Mouse (Mus musculus) A20 (cell line): ENCODE measurements around the gene Zbtb9.
A peak's percentile ranks its signal among the peaks of the same experiment; 100 is the strongest.
"Not testable (repeated sequence)": the region's sequence is repeated elsewhere in the genome, so short reads cannot be mapped to it uniquely, and the experiment has no call there.

Source experiments
- DNase-seq: peaks from one replicate; pipeline ENCODE4 v3.0.0-alpha.2; 2011; ENCODE audit warnings: low read depth, low spot score

Gene Zbtb9

DNA sequence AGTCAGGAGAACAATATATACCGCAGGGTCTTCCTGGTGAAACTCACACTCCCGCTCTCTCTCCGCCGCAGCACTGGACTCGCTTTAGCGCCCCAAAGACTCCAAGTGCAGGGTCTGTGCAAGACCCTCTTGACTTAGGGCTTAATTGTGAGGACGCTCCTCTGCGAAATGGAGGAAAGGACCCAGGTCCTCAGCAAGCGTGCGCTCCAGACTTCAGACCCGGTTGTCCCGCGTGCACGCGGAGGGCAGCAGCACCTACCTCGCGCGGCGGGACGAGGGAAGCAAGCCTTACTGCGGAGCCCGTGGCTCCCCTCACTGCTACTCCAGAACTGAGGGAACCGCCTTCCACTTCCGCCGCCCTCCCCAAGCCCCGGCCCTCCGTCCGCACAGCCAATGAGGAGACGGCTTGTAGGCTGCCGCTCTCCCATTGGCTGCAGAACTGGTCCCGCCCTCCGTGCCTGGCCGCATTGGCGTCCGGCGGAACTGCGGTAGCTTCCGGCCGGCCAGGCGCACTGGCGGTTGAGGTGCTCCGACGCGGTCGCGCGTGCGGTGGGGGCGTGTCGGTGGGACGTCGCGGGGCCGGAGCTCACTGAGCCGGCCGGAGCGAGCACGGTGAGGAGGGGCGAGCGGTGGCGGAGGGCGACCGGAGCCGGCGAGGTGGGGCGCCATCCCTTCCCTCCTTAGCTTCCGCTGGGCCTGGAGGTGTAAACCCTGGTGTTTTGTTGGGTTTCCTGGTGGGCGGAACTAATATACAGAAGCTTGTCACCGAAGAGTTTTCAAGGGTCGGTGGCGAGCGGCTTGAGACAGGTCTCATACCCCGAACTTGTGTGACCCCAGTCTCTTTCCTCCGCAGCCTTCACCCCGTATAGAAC is at the start of gene Zbtb9:
Gene Zbtb9 (plus strand): TSS at position 465 of the 872 bp plus-strand sequence.
- peak; percentile 98 for DNase-seq

- not testable (repeated sequence) for DNase-seq
Observed at GRCm38 (mm10) chr17:26925414-26925813, 47.6 kb upstream of the Zbtb9 start.

- peak; percentile 60 for DNase-seq
Observed at GRCm38 (mm10) chr17:26931795-26932194, 41.2 kb upstream of the Zbtb9 start.

DNA sequence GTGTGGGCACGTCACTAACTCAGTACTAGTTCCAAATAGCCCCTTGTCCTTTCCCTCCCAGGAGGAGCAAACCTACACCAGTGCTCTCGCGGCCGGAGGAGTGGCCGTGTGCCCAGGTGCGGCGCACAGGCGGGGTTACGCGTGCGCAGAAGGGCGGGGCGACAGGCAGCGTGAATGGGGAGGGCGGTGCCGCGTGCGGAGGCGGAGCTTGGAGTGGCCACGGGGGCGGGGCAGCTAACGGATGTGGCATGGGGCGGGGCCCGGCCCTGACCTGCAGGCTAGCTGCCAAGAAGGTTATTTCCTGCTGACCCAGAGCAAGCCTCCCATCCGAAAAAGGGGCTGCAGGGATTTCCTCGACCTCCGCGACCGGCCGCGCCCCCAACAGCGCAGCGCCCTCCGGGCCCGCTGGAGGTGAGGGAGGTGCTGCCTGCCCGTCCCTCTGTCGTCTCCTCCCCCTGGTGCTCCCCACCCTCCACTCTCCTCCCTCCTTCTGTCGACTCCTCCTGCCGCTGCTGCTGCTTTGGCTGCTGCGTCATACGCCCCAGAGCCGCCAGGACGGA is 40.0 kb upstream of the Zbtb9 start, which contains the start of gene Phf1:
Gene Phf1 (plus strand): TSS at position 214 of the 560 bp plus-strand sequence.
- DNase-seq = peak; percentile 97

GRCm38 (mm10) chr17:26933419-26933818 is 39.5 kb upstream of the Zbtb9 start:
- no peak for DNase-seq

DNA sequence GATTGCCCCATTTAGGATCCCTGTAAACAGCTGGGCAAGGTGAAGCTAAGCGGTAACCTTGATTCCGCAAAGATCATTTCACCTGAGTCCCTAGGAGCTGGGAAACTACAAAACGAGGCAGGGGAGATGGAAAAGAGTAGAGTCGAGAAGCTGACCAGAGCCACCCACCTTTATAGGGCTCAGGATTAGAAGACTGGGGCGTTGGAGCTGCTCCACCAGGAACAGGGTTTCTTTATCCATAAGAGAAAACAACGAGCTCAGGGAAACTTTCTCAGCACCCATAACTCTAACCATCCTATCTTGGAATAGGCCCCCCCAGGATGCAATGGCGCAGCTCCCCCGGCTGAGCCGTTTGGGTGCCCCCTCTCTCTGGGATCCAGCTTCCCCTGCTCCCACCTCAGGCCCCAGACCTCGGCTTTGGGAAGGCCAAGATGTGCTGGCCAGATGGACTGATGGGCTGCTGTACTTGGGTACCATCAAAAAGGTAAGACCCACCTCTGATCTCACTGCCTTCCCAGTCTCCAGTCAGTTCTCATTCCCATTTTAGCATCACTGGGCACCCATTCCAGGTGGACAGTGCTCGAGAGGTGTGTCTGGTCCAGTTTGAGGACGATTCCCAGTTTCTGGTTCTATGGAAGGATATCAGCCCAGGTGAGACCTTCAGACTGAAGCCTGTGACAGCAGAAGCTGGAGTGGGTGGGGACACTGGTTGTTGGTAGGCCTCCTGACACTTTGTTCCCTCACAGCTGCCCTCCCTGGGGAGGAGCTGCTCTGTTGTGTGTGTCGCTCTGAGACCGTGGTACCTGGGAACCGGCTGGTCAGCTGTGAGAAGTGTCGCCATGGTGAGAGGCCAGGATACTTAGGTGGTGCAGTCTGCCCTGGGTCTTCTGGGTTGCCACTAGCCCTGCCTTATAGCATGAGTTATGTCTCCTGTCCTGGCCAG is 38.8 kb upstream of the Zbtb9 start:
- no peak for DNase-seq

GRCm38 (mm10) chr17:26935027-26935426 is 37.9 kb upstream of the Zbtb9 start:
- no peak for DNase-seq

GRCm38 (mm10) chr17:26936453-26936852 is 36.5 kb upstream of the Zbtb9 start:
- no peak for DNase-seq

DNA sequence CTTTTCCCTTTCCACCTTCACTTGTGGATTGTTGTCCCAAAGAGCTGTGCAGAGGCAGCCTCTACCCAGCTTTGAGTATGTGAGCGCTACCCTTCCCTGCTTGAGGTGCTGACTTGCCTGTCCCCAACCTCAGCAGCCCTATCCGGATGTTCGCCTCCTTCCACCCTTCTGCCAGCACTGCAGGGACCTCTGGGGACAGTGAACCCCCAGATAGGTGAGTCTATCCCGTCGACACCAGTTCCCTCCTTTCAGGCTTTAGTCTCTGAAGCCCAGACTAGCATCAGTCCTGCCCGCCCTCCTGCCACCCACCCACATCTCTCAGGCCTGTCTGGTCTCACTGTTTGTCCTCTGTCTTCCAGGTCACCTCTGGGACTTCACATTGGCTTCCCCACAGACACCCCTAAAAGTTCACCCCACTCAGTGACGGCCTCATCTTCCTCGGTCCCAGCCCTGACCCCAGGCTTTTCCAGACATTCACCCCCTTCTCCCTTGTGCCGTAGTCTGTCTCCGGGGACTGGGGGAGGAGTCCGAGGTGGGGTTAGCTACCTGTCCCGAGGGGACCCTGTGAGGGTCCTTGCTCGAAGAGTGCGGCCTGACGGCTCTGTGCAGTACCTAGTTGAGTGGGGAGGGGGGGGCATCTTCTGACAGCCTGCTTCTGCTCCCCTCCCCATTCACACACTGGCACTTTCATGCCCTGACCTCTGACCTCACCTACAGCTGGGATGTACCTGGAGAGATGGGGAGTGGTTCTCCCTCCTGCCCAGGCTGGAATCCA is 35.9 kb upstream of the Zbtb9 start:
- no peak for DNase-seq

GRCm38 (mm10) chr17:26937883-26938695 is 34.9 kb upstream of the Zbtb9 start:
- peak; percentile 76 for DNase-seq

DNA sequence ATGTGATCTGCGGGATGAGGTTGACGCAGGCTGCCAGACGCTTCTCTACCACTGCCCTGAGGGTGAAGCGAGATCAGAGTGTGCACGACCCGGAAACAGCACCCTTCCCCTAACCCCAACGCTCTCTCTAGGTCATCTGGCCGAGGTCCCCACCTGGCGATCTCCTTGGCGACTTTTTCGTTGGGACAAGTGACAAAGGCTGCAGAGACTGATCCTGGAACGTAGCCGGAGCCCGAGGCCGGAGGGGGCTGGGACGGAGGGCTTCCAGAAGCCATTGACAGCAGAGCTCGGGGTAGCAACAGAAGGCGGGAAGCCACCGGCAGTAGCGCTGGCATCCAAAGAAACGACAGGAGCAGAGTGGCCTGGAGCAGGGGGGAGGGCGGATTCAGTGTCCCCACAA is 34.2 kb upstream of the Zbtb9 start:
- no peak for DNase-seq

GRCm38 (mm10) chr17:26939178-26939972 is 33.6 kb upstream of the Zbtb9 start, which contains the start of gene Cuta:
Gene Cuta (minus strand): TSS chr17:26939569.
- peak; percentile 100 for DNase-seq

DNA sequence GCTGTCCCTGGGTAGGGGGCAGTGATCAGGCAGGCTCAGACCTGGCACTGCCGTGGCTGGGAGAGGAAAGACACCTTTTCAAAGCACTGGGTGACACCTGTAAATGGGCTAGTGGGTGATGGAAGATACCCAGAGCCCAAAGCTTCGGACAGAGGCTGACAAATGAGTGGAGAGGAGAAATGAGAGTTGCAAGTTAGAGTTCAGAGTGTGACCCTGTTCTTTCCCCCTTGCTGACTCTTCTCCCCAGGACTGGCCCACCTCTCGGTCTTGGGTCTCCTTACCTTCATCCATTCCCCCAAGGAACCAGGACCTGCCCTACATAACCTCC is 33.0 kb upstream of the Zbtb9 start:
- no peak for DNase-seq

GRCm38 (mm10) chr17:26941031-26941789 is 31.8 kb upstream of the Zbtb9 start, which contains the start of gene Syngap1:
Gene Syngap1 (plus strand): TSS chr17:26941253.
- no peak for DNase-seq

- no peak for DNase-seq
Observed at GRCm38 (mm10) chr17:26941841-26942570, 31.0 kb upstream of the Zbtb9 start.

GRCm38 (mm10) chr17:26945824-26946495 is 27.0 kb upstream of the Zbtb9 start:
- DNase-seq = no peak

DNA sequence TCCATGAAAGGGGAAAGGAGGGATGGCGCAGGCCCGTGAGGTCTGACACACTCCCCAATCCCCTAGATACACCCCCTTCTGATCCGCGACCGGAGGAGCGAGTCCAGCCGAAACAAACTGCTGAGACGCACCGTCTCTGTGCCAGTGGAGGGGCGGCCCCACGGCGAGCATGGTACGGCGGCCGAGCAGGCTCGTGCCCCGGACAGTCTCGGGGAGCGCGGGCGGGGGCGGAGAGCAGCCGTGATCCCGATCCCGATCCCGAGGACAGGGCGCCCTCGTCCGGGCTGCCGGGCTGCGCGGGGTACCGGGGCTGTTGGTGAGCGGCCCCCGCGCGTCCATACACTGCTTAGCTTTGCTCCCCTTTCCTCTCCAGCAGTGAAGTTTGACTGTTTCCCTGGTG is 26.4 kb upstream of the Zbtb9 start:
- no peak for DNase-seq
